Mouse (Mus musculus): Measurements from ENCODE around the gene Ccng1.
A peak's percentile ranks its signal among the peaks of the same experiment; 100 is the strongest.

Ccng1 gene

GRCm38 (mm10) chr11:40755109-40755627 is at the start of gene Ccng1:
Gene Ccng1, minus strand, starts transcription at chr11:40755311.
- DNase-seq (ENCODE audit: low spot score), result peak; percentile 66

GRCm38 (mm10) chr11:40790307-40790706 is 35.2 kb upstream of the Ccng1 start:
- DNase-seq (ENCODE audit: low spot score), result no peak

GRCm38 (mm10) chr11:40789701-40790100 is 34.6 kb upstream of the Ccng1 start:
- DNase-seq (ENCODE audit: low spot score), result no peak

GRCm38 (mm10) chr11:40786900-40787299 is 31.8 kb upstream of the Ccng1 start:
- no peak for DNase-seq (ENCODE audit: low spot score)

GRCm38 (mm10) chr11:40784326-40784725 is 29.2 kb upstream of the Ccng1 start:
- no peak for DNase-seq (ENCODE audit: low spot score)

GRCm38 (mm10) chr11:40783346-40783745 is 28.2 kb upstream of the Ccng1 start:
- no peak for DNase-seq (ENCODE audit: low spot score)

GRCm38 (mm10) chr11:40781857-40782256 is 26.7 kb upstream of the Ccng1 start:
- no peak for DNase-seq (ENCODE audit: low spot score)

GRCm38 (mm10) chr11:40775315-40776269 is 20.5 kb upstream of the Ccng1 start:
- DNase-seq (ENCODE audit: low spot score), result no peak

- DNase-seq (ENCODE audit: low spot score), result no peak
Observed at GRCm38 (mm10) chr11:40764690-40765089, 9.6 kb upstream of the Ccng1 start.

- DNase-seq (ENCODE audit: low spot score), result no peak
Observed at GRCm38 (mm10) chr11:40763395-40763794, 8.3 kb upstream of the Ccng1 start.

- DNase-seq (ENCODE audit: low spot score), result no peak
Observed at GRCm38 (mm10) chr11:40759896-40760295, 4.8 kb upstream of the Ccng1 start.

- DNase-seq (ENCODE audit: low spot score), result no peak
Observed at GRCm38 (mm10) chr11:40755968-40756367, 857 bp upstream of the Ccng1 start.

GRCm38 (mm10) chr11:40754664-40755107 is 425 bp downstream of the Ccng1 start:
- DNase-seq (ENCODE audit: low spot score), result no peak

- no peak for DNase-seq (ENCODE audit: low spot score)
Observed at GRCm38 (mm10) chr11:40753836-40754235, 1.3 kb downstream of the Ccng1 start.

- DNase-seq (ENCODE audit: low spot score), result no peak
Observed at GRCm38 (mm10) chr11:40747716-40748115, 7.4 kb downstream of the Ccng1 start.

- no peak for DNase-seq (ENCODE audit: low spot score)
Observed at GRCm38 (mm10) chr11:40746361-40746760, 8.8 kb downstream of the Ccng1 start.

- DNase-seq (ENCODE audit: low spot score), result no peak
Observed at GRCm38 (mm10) chr11:40744348-40744747, 10.8 kb downstream of the Ccng1 start.

- no peak for DNase-seq (ENCODE audit: low spot score)
Observed at GRCm38 (mm10) chr11:40741605-40742262, 13.4 kb downstream of the Ccng1 start.

GRCm38 (mm10) chr11:40737369-40737768 is 17.7 kb downstream of the Ccng1 start:
- DNase-seq (ENCODE audit: low spot score), result no peak

- no peak for DNase-seq (ENCODE audit: low spot score)
Observed at GRCm38 (mm10) chr11:40734251-40734752, 20.8 kb downstream of the Ccng1 start.

GRCm38 (mm10) chr11:40733339-40734174 is 21.6 kb downstream of the Ccng1 start, which contains the start of the genes Hmmr and Nudcd2:
Gene Hmmr, minus strand, starts transcription at chr11:40733422.
Gene Nudcd2, plus strand, starts transcription at chr11:40733667.
- peak; percentile 70 for DNase-seq (ENCODE audit: low spot score)

GRCm38 (mm10) chr11:40732997-40733338 is 22.1 kb downstream of the Ccng1 start:
- no peak for DNase-seq (ENCODE audit: low spot score)
